Mouse (Mus musculus) lung, embryonic 15.5 days (tissue): ENCODE results near the gene Flna. TPM values are rescaled to one million over a fixed set of nuclear protein-coding genes. Genes with fewer than 3 reads are reported as not detected.
A peak's percentile ranks its signal among the peaks of the same experiment; 100 is the strongest.

ENCODE experiments used
- ATAC-seq: fragments of 200-750 bp; cut with Nextera tagmentation; 2 replicates; pipeline ENCODE4 v1.8.0; 2017; ENCODE audit warnings: moderate number of reproducible peaks, borderline replicate concordance; ENCODE audit not compliant: low FRiP score, low TSS enrichment; ENCODE audit errors: extremely low read depth
- H3K27ac ChIP-seq: fragments of 300-500 bp; sonication (generic); 2 replicates; pipeline ENCODE4 v1.5.1; 2015; ENCODE audit warnings: moderate library complexity, mild to moderate bottlenecking, inconsistent platforms
- H3K27me3 ChIP-seq: fragments of 300-500 bp; sonication (generic); 2 replicates; pipeline ENCODE4 v1.6.1; 2015; ENCODE audit warnings: inconsistent platforms
- H3K36me3 ChIP-seq: fragments of 300-500 bp; sonication (generic); 2 replicates; pipeline ENCODE4 v1.6.1; 2015; ENCODE audit warnings: inconsistent platforms
- H3K4me1 ChIP-seq: fragments of 300-500 bp; sonication (generic); 2 replicates; pipeline ENCODE4 v1.6.1; 2015; ENCODE audit warnings: inconsistent platforms
- H3K4me2 ChIP-seq: fragments of 300-500 bp; sonication (generic); 2 replicates; pipeline ENCODE4 v1.6.1; 2015; ENCODE audit warnings: inconsistent platforms, mild to moderate bottlenecking, moderate library complexity
- H3K4me3 ChIP-seq: fragments of 300-500 bp; sonication (generic); 2 replicates; pipeline ENCODE4 v1.5.1; 2015; ENCODE audit warnings: mild to moderate bottlenecking, inconsistent platforms
- H3K9ac ChIP-seq: fragments of 300-500 bp; sonication (generic); 2 replicates; pipeline ENCODE4 v1.6.1; 2015; ENCODE audit warnings: inconsistent platforms
- H3K9me3 ChIP-seq: fragments of 300-500 bp; sonication (generic); 2 replicates; pipeline ENCODE4 v1.6.1; 2016; ENCODE audit warnings: inconsistent platforms
- WGBS: fragments of 180-500 bp; shearing (Covaris S2); methylation state at CpG from one replicate; pipeline ENCODE4 v1.1.7; 2015; 5-methylcytosine and 5-hydroxymethylcytosine counted together
- polyA plus RNA-seq: library from polyadenylated mRNA; unstranded; fragments of >200 nt; fragmentation: Nextera tagmentation; extraction: Ambion mirVana; gene quantifications from 2 replicates; pipeline ENCODE4 v1.2.1, GENCODE M21; 2015

Flna gene
- polyA plus RNA-seq, 1 experiment from 2014 or later, result 366 TPM

GRCm38 (mm10) chrX:74270902-74271551, 21.4 kb upstream of the Flna start:
- Histone ChIP-seq H3K27ac (peak overlapping the region; percentile 70), H3K9ac (peak overlapping the region; percentile 77), H3K27me3 (no peaks in the 10 kb centered on the region), H3K36me3 (0 out of 2 replicates have a peak, but pooled peaks cover 4% of the 10 kb centered on the region), H3K9me3 (no peaks in the 10 kb centered on the region), H3K4me2 (peak overlapping the region; percentile 50), H3K4me3 (peak overlapping the region; percentile 51), H3K4me1 (peaks cover 3% of the 10 kb centered on the region; the same call in 1 of the 2 replicates)
- no peak for ATAC-seq
- WGBS, result 13% methylated on average over 27 of the region's 27 CpGs

- Histone ChIP-seq H3K4me3 (peak within 1 kb of the TSS; percentile 51), H3K36me3 (0 out of 2 replicates have a peak, but pooled peaks cover 4% of the 10 kb centered on the region), H3K27me3 (no peaks in the 10 kb centered on the region), H3K9me3 (no peaks in the 10 kb centered on the region), H3K4me1 (peaks cover 3% of the 10 kb centered on the region; the same call in 1 of the 2 replicates), H3K9ac (peak within 1 kb of the TSS; percentile 77), H3K27ac (peak within 1 kb of the TSS; percentile 96), H3K4me2 (peak within 1 kb of the TSS; percentile 55)
- ATAC-seq, result peak; percentile 94
- 13% methylated on average over 42 of the region's 42 CpGs for WGBS
Measured at GRCm38 (mm10) chrX:74270062-74270901, 20.7 kb upstream of the Flna start, which contains the start of gene Rpl10. Gene Rpl10, plus strand, starts transcription at chrX:74270812.

- peak; percentile 35 for ATAC-seq
Measured at GRCm38 (mm10) chrX:74269736-74270061, 20.1 kb upstream of the Flna start.

GRCm38 (mm10) chrX:74257746-74258145, 8.1 kb upstream of the Flna start:
- Histone ChIP-seq H3K27me3 (no peaks in the 10 kb centered on the region), H3K9ac (no peak overlapping the region), H3K27ac (no peak overlapping the region), H3K36me3 (0 out of 2 replicates have a peak, but pooled peaks cover 5% of the 10 kb centered on the region), H3K4me2 (no peak overlapping the region), H3K4me1 (peaks cover 4% of the 10 kb centered on the region; the same call in 1 of the 2 replicates), H3K9me3 (no peaks in the 10 kb centered on the region), H3K4me3 (no peak overlapping the region)
- ATAC-seq, result no peak
- 87% methylated on average over 3 of the region's 3 CpGs for WGBS

More at GRCm38 (mm10) chrX:74269736-74270061, 20.1 kb upstream of the Flna start:
- H3K9me3 ChIP-seq, result no peaks in the 10 kb centered on the region
- H3K27me3 ChIP-seq, result no peaks in the 10 kb centered on the region
- H3K9ac ChIP-seq, result peak overlapping the region; percentile 48
- peak overlapping the region; percentile 96 for H3K27ac ChIP-seq
- H3K4me3 ChIP-seq, result peak overlapping the region; percentile 51
- 19% methylated on average over 3 of the region's 3 CpGs for WGBS
- 0 out of 2 replicates have a peak, but pooled peaks cover 4% of the 10 kb centered on the region for H3K36me3 ChIP-seq
- peaks cover 3% of the 10 kb centered on the region; the same call in 1 of the 2 replicates for H3K4me1 ChIP-seq
- H3K4me2 ChIP-seq, result peak overlapping the region; percentile 55

- ATAC-seq, result no peak
- no peaks in the 10 kb centered on the region for H3K27me3 ChIP-seq
- H3K4me3 ChIP-seq, result peak overlapping the region; percentile 61
- peak overlapping the region; percentile 92 for H3K27ac ChIP-seq
- H3K9me3 ChIP-seq, result no peaks in the 10 kb centered on the region
- 0 out of 2 replicates have a peak, but pooled peaks cover 5% of the 10 kb centered on the region for H3K36me3 ChIP-seq
- peaks cover 5% of the 10 kb centered on the region; the same call in 1 of the 2 replicates for H3K4me1 ChIP-seq
- WGBS, result 21% methylated on average over 31 of the region's 31 CpGs
- H3K9ac ChIP-seq, result peak overlapping the region; percentile 77
- peak overlapping the region; percentile 62 for H3K4me2 ChIP-seq
Measured at GRCm38 (mm10) chrX:74254888-74255565, 5.4 kb upstream of the Flna start.

- no peaks in the 10 kb centered on the region for H3K9me3 ChIP-seq
- 34% methylated on average over 39 of the region's 39 CpGs for WGBS
- H3K27ac ChIP-seq, result peak within 1 kb of the TSS; percentile 92
- peak within 1 kb of the TSS; percentile 62 for H3K4me2 ChIP-seq
- no peaks in the 10 kb centered on the region for H3K27me3 ChIP-seq
- ATAC-seq, result peak; percentile 98
- peak within 1 kb of the TSS; percentile 61 for H3K4me3 ChIP-seq
- H3K4me1 ChIP-seq, result peaks cover 7% of the 10 kb centered on the region; the same call in 1 of the 2 replicates
- H3K36me3 ChIP-seq, result 0 out of 2 replicates have a peak, but pooled peaks cover 5% of the 10 kb centered on the region
- peak within 1 kb of the TSS; percentile 77 for H3K9ac ChIP-seq
Measured at GRCm38 (mm10) chrX:74254153-74254887, 4.7 kb upstream of the Flna start, which contains the start of gene Emd. Gene Emd, plus strand, starts transcription at chrX:74254687.

- Histone ChIP-seq H3K9me3 (no peaks in the 10 kb centered on the region), H3K4me3 (peak overlapping the region; percentile 42), H3K27me3 (no peaks in the 10 kb centered on the region), H3K9ac (peak overlapping the region; percentile 48), H3K4me2 (peak overlapping the region; percentile 62), H3K36me3 (no peaks in the 10 kb centered on the region; the same call in 1 of the 2 replicates), H3K4me1 (peaks cover 7% of the 10 kb centered on the region; the same call in 1 of the 2 replicates), H3K27ac (peak overlapping the region; percentile 87)
- WGBS, result 13% methylated on average over 3 of the region's 3 CpGs
- ATAC-seq, result 0 out of 2 replicates have a peak, but pooled peaks have one; percentile 21
Measured at GRCm38 (mm10) chrX:74248651-74249050, 969 bp downstream of the Flna start.

GRCm38 (mm10) chrX:74246693-74247092, 2.9 kb downstream of the Flna start:
- Histone ChIP-seq H3K9ac (peak overlapping the region; percentile 31), H3K9me3 (no peaks in the 10 kb centered on the region), H3K4me1 (peaks cover 10% of the 10 kb centered on the region; the same call in 1 of the 2 replicates), H3K27me3 (no peaks in the 10 kb centered on the region), H3K36me3 (peaks cover 13% of the 10 kb centered on the region), H3K4me2 (peak overlapping the region; percentile 62), H3K4me3 (peak overlapping the region; percentile 58), H3K27ac (peak overlapping the region; percentile 94)
- peak; percentile 47 for ATAC-seq
- WGBS, result 12% methylated on average over 14 of the region's 15 CpGs

- ATAC-seq, result peak; percentile 83
- Histone ChIP-seq H3K4me3 (peak overlapping the region; percentile 58), H3K9me3 (no peaks in the 10 kb centered on the region), H3K4me1 (peaks cover 10% of the 10 kb centered on the region; the same call in 1 of the 2 replicates), H3K4me2 (peak overlapping the region; percentile 62), H3K9ac (peak overlapping the region; percentile 69), H3K27ac (peak overlapping the region; percentile 94), H3K36me3 (peaks cover 18% of the 10 kb centered on the region), H3K27me3 (no peaks in the 10 kb centered on the region)
- WGBS, result 17% methylated on average over 38 of the region's 38 CpGs
Measured at GRCm38 (mm10) chrX:74246213-74246681, 3.4 kb downstream of the Flna start.

GRCm38 (mm10) chrX:74245687-74246086, 3.9 kb downstream of the Flna start:
- Histone ChIP-seq H3K9me3 (no peaks in the 10 kb centered on the region), H3K27me3 (no peaks in the 10 kb centered on the region), H3K4me1 (peaks cover 10% of the 10 kb centered on the region; the same call in 1 of the 2 replicates), H3K36me3 (peaks cover 24% of the 10 kb centered on the region), H3K9ac (peak overlapping the region; percentile 69), H3K4me2 (peak overlapping the region; percentile 62), H3K27ac (peak overlapping the region; percentile 94), H3K4me3 (peak overlapping the region; percentile 58)
- peak; percentile 40; the same call in 1 of the 2 replicates for ATAC-seq
- WGBS, result 14% methylated on average over 21 of the region's 21 CpGs
